Mouse (Mus musculus): ENCODE results near the gene Stac2.

The Stac2 gene

GRCm38 (mm10) chr11:98050940-98051339, 2.3 kb downstream of the Stac2 start:
- no peak for DNase-seq (ENCODE audit: low read depth, low spot score)

GRCm38 (mm10) chr11:98050520-98050815, 2.8 kb downstream of the Stac2 start:
- no peak for DNase-seq (ENCODE audit: low read depth, low spot score)

GRCm38 (mm10) chr11:98049672-98050519, 3.4 kb downstream of the Stac2 start:
- DNase-seq (ENCODE audit: low read depth, low spot score) = no peak

GRCm38 (mm10) chr11:98047745-98048144, 5.5 kb downstream of the Stac2 start:
- DNase-seq (ENCODE audit: low read depth, low spot score) = no peak

GRCm38 (mm10) chr11:98046466-98046865, 6.8 kb downstream of the Stac2 start:
- no peak for DNase-seq (ENCODE audit: low read depth, low spot score)

GRCm38 (mm10) chr11:98045596-98045995, 7.7 kb downstream of the Stac2 start:
- peak; percentile 92 for DNase-seq (ENCODE audit: low read depth, low spot score)

GRCm38 (mm10) chr11:98044074-98044473, 9.2 kb downstream of the Stac2 start:
- DNase-seq (ENCODE audit: low read depth, low spot score) = no peak

- no peak for DNase-seq (ENCODE audit: low read depth, low spot score)
Observed at GRCm38 (mm10) chr11:98042741-98043140, 10.5 kb downstream of the Stac2 start.

- DNase-seq (ENCODE audit: low read depth, low spot score) = peak; percentile 44
Observed at GRCm38 (mm10) chr11:98040975-98041374, 12.3 kb downstream of the Stac2 start.

- peak; percentile 88 for DNase-seq (ENCODE audit: low read depth, low spot score)
Observed at GRCm38 (mm10) chr11:98037871-98038270, 15.4 kb downstream of the Stac2 start.

- no peak for DNase-seq (ENCODE audit: low read depth, low spot score)
Observed at GRCm38 (mm10) chr11:98035977-98036377, 17.3 kb downstream of the Stac2 start.

- no peak for DNase-seq (ENCODE audit: low read depth, low spot score)
Observed at GRCm38 (mm10) chr11:98034840-98035239, 18.4 kb downstream of the Stac2 start.

- no peak for DNase-seq (ENCODE audit: low read depth, low spot score)
Observed at GRCm38 (mm10) chr11:98034061-98034460, 19.2 kb downstream of the Stac2 start.

GRCm38 (mm10) chr11:98031443-98031770, 21.9 kb downstream of the Stac2 start:
- DNase-seq (ENCODE audit: low read depth, low spot score) = peak; percentile 82

GRCm38 (mm10) chr11:98030701-98031442, 22.4 kb downstream of the Stac2 start:
- peak; percentile 62 for DNase-seq (ENCODE audit: low read depth, low spot score)

- no peak for DNase-seq (ENCODE audit: low read depth, low spot score)
Observed at GRCm38 (mm10) chr11:98027785-98028184, 25.5 kb downstream of the Stac2 start.

GRCm38 (mm10) chr11:98027297-98027688, 26.0 kb downstream of the Stac2 start:
- no peak for DNase-seq (ENCODE audit: low read depth, low spot score)

- DNase-seq (ENCODE audit: low read depth, low spot score) = peak; percentile 94
Observed at GRCm38 (mm10) chr11:98026570-98027296, 26.5 kb downstream of the Stac2 start, which contains the start of gene Rpl19. Gene Rpl19 (plus strand): TSS chr11:98026710.

GRCm38 (mm10) chr11:98026248-98026569, 27.1 kb downstream of the Stac2 start:
- no peak for DNase-seq (ENCODE audit: low read depth, low spot score)

- DNase-seq (ENCODE audit: low read depth, low spot score) = no peak
Observed at GRCm38 (mm10) chr11:98024516-98024915, 28.7 kb downstream of the Stac2 start.

- peak; percentile 79 for DNase-seq (ENCODE audit: low read depth, low spot score)
Observed at GRCm38 (mm10) chr11:98022555-98023371, 30.5 kb downstream of the Stac2 start, which contains the start of gene Cacnb1. Gene Cacnb1 (minus strand): TSS chr11:98023034.

GRCm38 (mm10) chr11:98022253-98022554, 31.1 kb downstream of the Stac2 start:
- no peak for DNase-seq (ENCODE audit: low read depth, low spot score)

Measured in ZHBTc4 (cell line).